Mouse (Mus musculus) testis, adult 2 months (tissue): ENCODE data around the gene Gnaq.

Source experiments
- CTCF ChIP-seq: fragments of 200-500 bp; IDR thresholded peaks from 2 replicates; pipeline ENCODE4 v1.5.1; 2012; ENCODE audit warnings: low read depth, mild to moderate bottlenecking, inconsistent platforms, low read length, moderate library complexity; ENCODE audit not compliant: control insufficient read depth, insufficient read depth, insufficient replicate concordance
- POLR2A ChIP-seq: fragments of 200-500 bp; IDR thresholded peaks from 2 replicates; pipeline ENCODE4 v1.6.1; 2012; ENCODE audit warnings: low read depth, mild to moderate bottlenecking, inconsistent platforms, low read length, moderate library complexity; ENCODE audit not compliant: control insufficient read depth

DNA sequence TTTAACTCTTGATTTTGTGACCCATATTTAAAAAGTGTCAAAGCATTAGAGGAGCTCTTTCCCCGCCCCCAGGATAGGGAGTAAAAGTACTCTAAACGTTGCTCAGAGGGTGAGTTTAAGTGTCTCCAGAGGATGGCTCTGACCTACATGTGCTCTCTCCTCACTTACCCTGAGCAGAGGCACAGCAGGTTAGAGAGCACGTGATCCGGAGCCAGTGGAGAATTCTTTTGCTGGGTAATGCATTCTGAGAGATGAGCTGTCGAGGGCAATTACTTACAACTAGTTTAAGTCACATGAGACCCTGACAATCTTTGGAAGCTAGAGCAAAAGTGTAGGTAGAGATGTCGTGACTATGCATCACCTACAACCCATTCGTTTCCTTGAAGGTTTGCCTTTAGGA lies 168.7 kb downstream of the Gnaq start:
- TF ChIP-seq CTCF (no peak), POLR2A (no peak)
